Mouse (Mus musculus): ENCODE measurements at regions not wholly inside any gene's neighbourhood (a gene's known extent, or its start where the extent isn't known, plus 50 kb on each side); places are given as distances from the start of the nearest gene placed in this dataset.

DNA sequence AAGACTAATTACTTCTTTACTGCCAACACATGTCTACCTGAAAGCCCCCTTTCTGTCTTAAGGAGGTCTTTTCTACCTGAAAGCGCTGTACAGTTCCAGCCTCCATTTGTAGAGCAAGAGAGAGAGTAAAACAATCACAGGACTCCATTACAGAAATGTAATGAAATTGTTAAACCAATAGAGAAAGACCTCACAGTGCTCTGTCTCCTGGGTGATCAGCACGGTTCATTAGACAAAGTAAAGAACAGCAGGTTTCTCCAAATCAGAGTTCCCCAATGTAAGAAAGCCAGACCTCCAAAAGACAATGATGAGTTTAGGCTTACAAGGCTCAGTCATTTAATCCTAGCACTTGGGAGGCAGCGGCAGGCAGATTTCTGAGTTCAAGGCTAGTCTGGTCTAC, 153.1 kb downstream of the Alx1 start:
- TF ChIP-seq CTCF (IDR thresholded peaks at IDR 0.05; ENCODE audit: borderline replicate concordance, insufficient read depth, low read length) (no peak), POLR2A (IDR thresholded peaks at IDR 0.05; ENCODE audit: low read depth, low read length) (no peak)
- Histone ChIP-seq H3K4me1 (ENCODE audit: control insufficient read depth, insufficient read depth, low read length) (no peaks in the 10 kb centered on the region), H3K4me3 (ENCODE audit: insufficient read depth, low read length) (no peak overlapping the region), H3K27ac (ENCODE audit: insufficient read depth, low read length) (no peak overlapping the region)

DNA sequence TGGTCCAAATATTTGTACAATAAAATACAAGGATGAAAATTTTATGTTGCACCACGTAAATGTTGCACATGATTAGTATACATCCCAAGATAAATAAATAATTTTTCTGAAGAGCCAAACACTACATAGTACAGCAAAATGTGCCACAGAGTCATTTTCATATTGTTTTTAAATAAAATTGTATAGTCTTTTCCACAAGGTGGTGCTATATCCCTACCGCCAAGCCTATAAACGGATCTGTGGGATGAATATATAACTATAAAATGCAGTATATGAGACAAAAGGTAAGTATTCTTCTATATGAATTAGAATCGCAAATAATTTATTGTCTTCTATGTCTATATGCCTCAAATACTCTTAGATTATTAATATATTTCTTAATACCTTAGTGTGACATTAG, 163.1 kb downstream of the Alx1 start:
- TF ChIP-seq CTCF (IDR thresholded peaks at IDR 0.05; ENCODE audit: borderline replicate concordance, insufficient read depth, low read length) (no peak), POLR2A (IDR thresholded peaks at IDR 0.05; ENCODE audit: low read depth, low read length) (no peak)
- Histone ChIP-seq H3K27ac (ENCODE audit: insufficient read depth, low read length) (no peak overlapping the region), H3K4me1 (ENCODE audit: control insufficient read depth, insufficient read depth, low read length) (no peaks in the 10 kb centered on the region), H3K4me3 (ENCODE audit: insufficient read depth, low read length) (no peak overlapping the region)

- Histone ChIP-seq H3K4me1 (ENCODE audit: control insufficient read depth, insufficient read depth, low read length) (no peaks in the 10 kb centered on the region), H3K4me3 (ENCODE audit: insufficient read depth, low read length) (no peak overlapping the region), H3K27ac (ENCODE audit: insufficient read depth, low read length) (no peak overlapping the region)
- TF ChIP-seq POLR2A (IDR thresholded peaks at IDR 0.05; ENCODE audit: low read depth, low read length) (no peak), CTCF (IDR thresholded peaks at IDR 0.05; ENCODE audit: borderline replicate concordance, insufficient read depth, low read length) (no peak)
Observed at GRCm38 (mm10) chr10:102836567-102837224, 193.3 kb downstream of the Alx1 start.

DNA sequence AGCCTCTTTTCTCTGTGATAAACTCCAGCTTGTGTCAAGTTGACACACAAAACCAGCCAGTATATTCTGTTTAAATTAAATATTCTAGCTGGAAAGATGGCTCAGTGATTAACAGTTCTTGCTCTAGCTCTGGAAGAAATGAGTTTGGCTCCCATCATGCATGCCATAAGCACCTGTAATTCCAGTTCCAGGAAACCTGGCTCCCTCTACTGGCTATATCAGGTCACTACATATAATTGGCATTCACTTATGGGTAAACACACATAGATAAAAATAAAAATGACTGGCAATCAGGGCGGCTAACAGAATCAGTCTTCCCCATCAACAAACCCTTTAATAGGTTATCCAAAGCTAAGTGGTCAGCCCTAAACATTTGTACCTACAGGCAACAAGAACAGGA, 194.2 kb downstream of the Alx1 start:
- no peak overlapping the region for H3K27ac ChIP-seq (ENCODE audit: insufficient read depth, low read length)
- no peak for TF ChIP-seq CTCF (IDR thresholded peaks at IDR 0.05; ENCODE audit: borderline replicate concordance, insufficient read depth, low read length)
- TF ChIP-seq POLR2A (IDR thresholded peaks at IDR 0.05; ENCODE audit: low read depth, low read length) = no peak
- no peaks in the 10 kb centered on the region for H3K4me1 ChIP-seq (ENCODE audit: control insufficient read depth, insufficient read depth, low read length)
- no peak overlapping the region for H3K4me3 ChIP-seq (ENCODE audit: insufficient read depth, low read length)

DNA sequence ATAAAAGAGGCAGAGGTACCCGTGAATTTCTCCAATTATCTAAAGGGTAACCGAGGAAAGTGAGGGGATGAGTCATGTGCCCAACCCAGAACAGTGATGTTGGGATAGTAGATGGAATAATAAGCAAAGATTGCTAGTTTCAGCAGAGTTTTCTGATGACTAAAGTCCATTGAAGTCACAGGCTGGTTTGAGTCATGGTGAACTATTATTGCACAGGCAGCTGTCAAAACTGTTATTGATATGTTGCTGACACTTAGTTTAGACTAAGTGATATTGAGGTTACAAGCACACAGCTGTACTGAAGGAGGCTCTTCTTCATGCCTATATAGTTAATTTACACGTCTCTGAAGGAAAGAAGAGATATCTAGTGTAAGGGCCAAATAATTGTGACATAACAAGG, 200.4 kb downstream of the Alx1 start:
- no peak overlapping the region for H3K27ac ChIP-seq (ENCODE audit: insufficient read depth, low read length)
- no peaks in the 10 kb centered on the region for H3K4me1 ChIP-seq (ENCODE audit: control insufficient read depth, insufficient read depth, low read length)
- no peak overlapping the region for H3K4me3 ChIP-seq (ENCODE audit: insufficient read depth, low read length)
- TF ChIP-seq CTCF (IDR thresholded peaks at IDR 0.05; ENCODE audit: borderline replicate concordance, insufficient read depth, low read length) (no peak), POLR2A (IDR thresholded peaks at IDR 0.05; ENCODE audit: low read depth, low read length) (no peak)

DNA sequence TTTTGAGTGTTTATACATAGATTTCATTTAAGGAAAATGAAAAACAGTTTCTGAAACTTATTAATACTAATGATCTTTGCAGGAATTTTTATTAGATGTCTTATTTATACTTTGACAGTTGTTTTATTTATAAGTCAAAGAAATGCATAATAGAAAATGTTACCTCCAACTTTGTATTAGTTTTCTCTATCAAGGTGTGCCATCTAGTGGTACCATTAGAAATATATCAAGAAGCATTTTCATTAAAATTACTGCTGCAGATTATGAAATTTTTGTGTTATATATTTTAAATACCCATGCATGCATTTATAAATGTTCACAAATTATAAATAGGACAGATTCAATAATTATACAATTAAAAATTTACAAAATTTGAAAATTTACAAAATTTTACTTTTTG, 206.6 kb downstream of the Alx1 start:
- no peaks in the 10 kb centered on the region for H3K4me1 ChIP-seq (ENCODE audit: control insufficient read depth, insufficient read depth, low read length)
- TF ChIP-seq POLR2A (IDR thresholded peaks at IDR 0.05; ENCODE audit: low read depth, low read length) (no peak), CTCF (IDR thresholded peaks at IDR 0.05; ENCODE audit: borderline replicate concordance, insufficient read depth, low read length) (no peak)
- H3K27ac ChIP-seq (ENCODE audit: insufficient read depth, low read length) = no peak overlapping the region
- H3K4me3 ChIP-seq (ENCODE audit: insufficient read depth, low read length) = no peak overlapping the region

GRCm38 (mm10) chr10:102801391-102801790, 228.6 kb downstream of the Alx1 start:
- H3K4me1 ChIP-seq (ENCODE audit: control insufficient read depth, insufficient read depth, low read length) = no peaks in the 10 kb centered on the region
- H3K27ac ChIP-seq (ENCODE audit: insufficient read depth, low read length) = no peak overlapping the region
- TF ChIP-seq POLR2A (IDR thresholded peaks at IDR 0.05; ENCODE audit: low read depth, low read length) (no peak), CTCF (IDR thresholded peaks at IDR 0.05; ENCODE audit: borderline replicate concordance, insufficient read depth, low read length) (no peak)
- no peak overlapping the region for H3K4me3 ChIP-seq (ENCODE audit: insufficient read depth, low read length)

DNA sequence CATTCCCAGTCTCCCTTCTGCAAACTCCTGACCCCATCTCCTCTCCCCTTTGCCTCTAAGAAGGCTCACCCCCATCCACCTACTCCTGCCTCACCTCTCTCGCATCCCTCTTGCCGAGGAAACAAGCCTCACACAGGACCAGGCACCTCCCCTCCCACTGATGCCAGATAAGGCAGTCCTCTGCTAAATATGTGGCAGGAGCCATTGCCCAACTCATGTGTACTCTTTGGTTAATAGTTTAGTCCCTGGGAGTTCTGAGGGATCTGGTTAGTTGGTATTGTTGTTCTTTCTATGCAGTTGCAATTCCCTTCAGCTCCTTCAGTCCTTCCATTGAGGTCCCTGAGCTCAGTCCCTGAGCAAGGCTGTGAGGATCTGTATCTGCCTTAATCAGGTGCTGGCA, 250.8 kb downstream of the Alx1 start:
- H3K4me1 ChIP-seq (ENCODE audit: control insufficient read depth, insufficient read depth, low read length) = no peaks in the 10 kb centered on the region
- no peak overlapping the region for H3K4me3 ChIP-seq (ENCODE audit: insufficient read depth, low read length)
- H3K27ac ChIP-seq (ENCODE audit: insufficient read depth, low read length) = no peak overlapping the region
- TF ChIP-seq CTCF (IDR thresholded peaks at IDR 0.05; ENCODE audit: borderline replicate concordance, insufficient read depth, low read length) (no peak), POLR2A (IDR thresholded peaks at IDR 0.05; ENCODE audit: low read depth, low read length) (no peak)

- Histone ChIP-seq H3K27ac (ENCODE audit: insufficient read depth, low read length) (no peak overlapping the region), H3K4me1 (ENCODE audit: control insufficient read depth, insufficient read depth, low read length) (no peaks in the 10 kb centered on the region), H3K4me3 (ENCODE audit: insufficient read depth, low read length) (no peak overlapping the region)
- TF ChIP-seq POLR2A (IDR thresholded peaks at IDR 0.05; ENCODE audit: low read depth, low read length) = no peak
Observed at GRCm38 (mm10) chr10:102763696-102764095, 251.7 kb downstream of the Rassf9 start.

GRCm38 (mm10) chr10:102762378-102762777, 250.4 kb downstream of the Rassf9 start:
- Histone ChIP-seq H3K27ac (ENCODE audit: insufficient read depth, low read length) (no peak overlapping the region), H3K4me1 (ENCODE audit: control insufficient read depth, insufficient read depth, low read length) (no peaks in the 10 kb centered on the region), H3K4me3 (ENCODE audit: insufficient read depth, low read length) (no peak overlapping the region)
- no peak for TF ChIP-seq POLR2A (IDR thresholded peaks at IDR 0.05; ENCODE audit: low read depth, low read length)

GRCm38 (mm10) chr10:102735207-102735606, 223.2 kb downstream of the Rassf9 start:
- no peaks in the 10 kb centered on the region for H3K4me1 ChIP-seq (ENCODE audit: control insufficient read depth, insufficient read depth, low read length)
- H3K4me3 ChIP-seq (ENCODE audit: insufficient read depth, low read length) = no peak overlapping the region
- TF ChIP-seq POLR2A (IDR thresholded peaks at IDR 0.05; ENCODE audit: low read depth, low read length) (no peak), CTCF (IDR thresholded peaks at IDR 0.05; ENCODE audit: borderline replicate concordance, insufficient read depth, low read length) (no peak)
- H3K27ac ChIP-seq (ENCODE audit: insufficient read depth, low read length) = no peak overlapping the region

Measured in embryonic fibroblast, embryonic 13.5 days (primary cell).